Mouse (Mus musculus): ENCODE measurements around the gene Nup210l.

GRCm38 (mm10) chr3:90241251-90241650 lies 137.3 kb downstream of the Nup210l start:
- TF ChIP-seq CTCF (IDR thresholded peaks at IDR 0.05) (no peak), EP300 (IDR thresholded peaks at IDR 0.05) (no peak)
